Mouse (Mus musculus) megakaryocyte, embryonic 14.5 days (primary cell): ENCODE data around the gene Ppil3. TPM values are rescaled to one million over a fixed set of nuclear protein-coding genes. Genes with fewer than 3 reads are reported as not detected.

Source experiments
- H3K27me3 ChIP-seq: replicated peaks from 2 replicates; pipeline ENCODE3; 2012; ENCODE audit warnings: inconsistent platforms
- H3K36me3 ChIP-seq: replicated peaks from 2 replicates; pipeline ENCODE3; 2012; ENCODE audit warnings: low read length, inconsistent platforms, mixed read lengths
- H3K4me1 ChIP-seq: 2 replicates; pipeline ENCODE4 v1.6.1; 2012; ENCODE audit warnings: inconsistent platforms
- H3K4me3 ChIP-seq: replicated peaks from 2 replicates; pipeline ENCODE3; 2012; ENCODE audit warnings: moderate library complexity, mild to moderate bottlenecking, inconsistent platforms
- H3K9me3 ChIP-seq: 2 replicates; pipeline ENCODE4 v1.6.1; 2012; ENCODE audit warnings: inconsistent platforms
- FLI1 ChIP-seq: IDR thresholded peaks from 2 replicates; pipeline ENCODE4 v1.6.1; 2012; ENCODE audit warnings: low read length, inconsistent platforms, mixed read lengths
- GATA1 ChIP-seq: IDR thresholded peaks from 3 replicates; pipeline ENCODE4 v1.6.1; 2012; ENCODE audit warnings: mixed read lengths, low read length, inconsistent platforms, borderline replicate concordance
- polyA plus RNA-seq: library from polyadenylated mRNA; stranded (reverse); fragments of >175 nt; gene quantifications from 2 replicates; pipeline ENCODE4 v1.2.3, GENCODE M21; 2012; ENCODE audit warnings: low replicate concordance; ENCODE audit not compliant: insufficient read depth

Ppil3 gene
- 1.5 and 17.3 TPM in 2 replicates for polyA plus RNA-seq

DNA sequence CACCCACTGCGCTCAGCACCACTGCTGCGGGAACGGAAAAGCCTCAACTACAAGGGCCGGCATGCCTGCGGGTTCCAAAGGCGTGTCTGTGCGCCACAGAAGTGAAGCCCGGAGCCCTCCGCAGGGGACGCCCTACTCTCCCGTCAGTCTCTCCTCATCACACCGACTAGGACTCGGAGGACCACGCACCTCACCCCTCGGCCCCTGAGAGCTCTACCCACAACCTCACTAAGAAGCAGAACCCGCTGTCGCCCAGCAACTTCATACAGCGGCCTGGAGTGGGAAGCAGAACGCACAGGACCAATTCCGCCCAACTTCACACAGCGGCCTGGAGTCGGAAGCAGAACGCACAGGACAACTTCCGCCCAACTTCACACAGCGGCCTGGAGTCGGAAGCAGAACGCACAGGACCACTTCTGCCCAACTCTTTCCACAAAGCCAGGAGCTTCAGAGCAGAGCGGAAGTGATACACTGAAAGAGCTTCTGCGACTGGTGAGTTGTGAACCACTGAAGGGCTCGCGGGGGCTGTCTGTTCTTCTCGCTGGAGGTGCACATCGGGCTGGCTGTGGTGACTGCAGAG lies at the start of gene Ppil3, which contains the start of gene Nif3l1:
TSS of gene Ppil3 (minus strand) at position 344 of the 580 bp plus-strand sequence.
TSS of gene Nif3l1 (plus strand) at position 9 of the 580 bp plus-strand sequence.
- no peak for TF ChIP-seq GATA1
- TF ChIP-seq FLI1 = no peak
- Histone ChIP-seq H3K4me1 (peaks cover 78% of the 10 kb centered on the region), H3K9me3 (no peaks in the 10 kb centered on the region), H3K36me3 (peaks cover 65% of the 10 kb centered on the region), H3K4me3 (peak within 1 kb of the TSS; percentile 97), H3K27me3 (no peaks in the 10 kb centered on the region)

DNA sequence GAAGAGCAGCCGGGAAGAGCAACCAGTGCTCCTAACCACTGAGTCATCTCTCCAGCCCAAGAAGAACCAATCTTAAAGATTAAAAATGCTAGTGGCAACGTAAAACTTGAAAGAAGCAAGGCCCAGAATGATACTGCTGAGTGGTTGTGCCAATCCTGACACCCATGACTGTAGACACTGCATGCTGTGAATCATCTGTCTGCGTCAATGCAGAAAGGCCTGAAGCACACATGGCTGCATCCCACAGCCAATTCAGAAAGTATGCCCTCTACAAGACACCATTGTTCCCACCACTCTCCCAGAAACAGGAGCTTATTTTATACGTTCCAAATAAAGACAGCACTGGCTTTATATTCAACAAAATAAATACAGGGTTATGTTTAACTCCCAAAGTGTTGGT lies 37.4 kb upstream of the Ppil3 start:
- TF ChIP-seq FLI1 (no peak), GATA1 (no peak)
- Histone ChIP-seq H3K9me3 (no peaks in the 10 kb centered on the region), H3K36me3 (peaks cover 87% of the 10 kb centered on the region), H3K4me3 (no peak overlapping the region), H3K4me1 (peaks cover 2% of the 10 kb centered on the region; the same call in 1 of the 2 replicates), H3K27me3 (no peaks in the 10 kb centered on the region)

DNA sequence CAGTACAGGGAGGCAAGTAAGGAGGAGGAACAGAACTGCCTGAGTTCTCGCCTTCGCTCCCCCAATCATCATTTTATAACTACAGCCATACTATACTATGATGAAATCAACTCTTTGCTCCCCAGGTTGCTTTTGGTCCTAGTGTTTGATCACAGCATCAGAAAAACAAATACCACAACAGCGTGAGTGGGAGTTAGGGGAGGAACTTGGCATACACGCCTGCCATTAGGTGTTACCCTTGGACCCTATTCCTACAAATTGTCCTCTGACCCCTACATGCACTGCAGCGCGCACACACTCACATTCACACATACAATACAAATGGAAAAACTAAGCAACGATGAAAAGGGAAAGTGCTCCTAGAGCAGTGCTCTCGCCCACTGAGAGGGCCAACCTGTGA lies 30.4 kb upstream of the Ppil3 start:
- H3K36me3 ChIP-seq = peaks cover 84% of the 10 kb centered on the region
- H3K4me3 ChIP-seq = no peak overlapping the region
- no peaks in the 10 kb centered on the region for H3K9me3 ChIP-seq
- H3K27me3 ChIP-seq = no peaks in the 10 kb centered on the region
- no peak for TF ChIP-seq FLI1
- TF ChIP-seq GATA1 = no peak
- no peaks in the 10 kb centered on the region for H3K4me1 ChIP-seq

DNA sequence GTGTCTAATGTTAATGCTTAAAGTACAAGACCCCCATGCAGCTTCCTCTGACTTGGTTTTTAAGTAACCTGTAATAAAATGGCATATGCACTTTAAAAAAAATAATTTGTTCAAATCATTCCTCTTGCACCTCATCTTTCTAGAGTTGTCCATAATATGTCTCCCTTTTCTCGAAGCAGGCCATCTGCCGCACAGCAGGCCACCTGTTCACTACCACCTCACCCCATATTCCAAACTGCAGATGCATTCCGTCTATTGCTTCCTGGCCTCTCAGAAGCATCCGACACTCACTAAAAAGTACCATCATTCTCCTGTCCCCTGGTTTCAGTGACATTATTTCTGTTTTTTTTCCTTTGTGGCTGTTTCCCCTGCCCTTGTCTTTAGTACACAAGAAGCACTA lies 20.3 kb upstream of the Ppil3 start:
- H3K9me3 ChIP-seq = no peaks in the 10 kb centered on the region
- peaks cover 83% of the 10 kb centered on the region for H3K36me3 ChIP-seq
- H3K4me1 ChIP-seq = peaks cover 6% of the 10 kb centered on the region
- TF ChIP-seq FLI1 (no peak), GATA1 (no peak)
- no peak overlapping the region for H3K4me3 ChIP-seq
- H3K27me3 ChIP-seq = no peaks in the 10 kb centered on the region

DNA sequence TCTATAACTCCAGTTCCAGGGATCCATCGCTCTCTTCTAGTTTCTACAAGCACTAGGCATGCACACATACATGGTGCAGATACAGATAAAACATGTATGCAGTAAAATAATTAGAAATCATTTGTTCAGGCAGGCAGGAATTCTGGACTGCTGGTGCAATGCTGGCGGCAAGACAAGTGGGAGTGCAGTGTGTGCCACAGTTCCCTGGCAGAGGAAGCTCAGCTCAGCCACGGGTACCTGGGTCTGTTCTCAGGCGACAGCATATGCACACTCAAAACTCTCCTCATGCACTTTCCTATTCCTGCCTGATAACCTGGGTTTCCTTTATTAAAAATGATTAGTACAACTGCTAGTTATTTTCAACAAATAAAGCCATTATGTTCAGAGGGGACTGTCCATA lies 19.8 kb upstream of the Ppil3 start:
- TF ChIP-seq FLI1 (no peak), GATA1 (no peak)
- no peaks in the 10 kb centered on the region for H3K27me3 ChIP-seq
- no peak overlapping the region for H3K4me3 ChIP-seq
- H3K9me3 ChIP-seq = no peaks in the 10 kb centered on the region
- H3K36me3 ChIP-seq = peaks cover 85% of the 10 kb centered on the region
- H3K4me1 ChIP-seq = peaks cover 8% of the 10 kb centered on the region

DNA sequence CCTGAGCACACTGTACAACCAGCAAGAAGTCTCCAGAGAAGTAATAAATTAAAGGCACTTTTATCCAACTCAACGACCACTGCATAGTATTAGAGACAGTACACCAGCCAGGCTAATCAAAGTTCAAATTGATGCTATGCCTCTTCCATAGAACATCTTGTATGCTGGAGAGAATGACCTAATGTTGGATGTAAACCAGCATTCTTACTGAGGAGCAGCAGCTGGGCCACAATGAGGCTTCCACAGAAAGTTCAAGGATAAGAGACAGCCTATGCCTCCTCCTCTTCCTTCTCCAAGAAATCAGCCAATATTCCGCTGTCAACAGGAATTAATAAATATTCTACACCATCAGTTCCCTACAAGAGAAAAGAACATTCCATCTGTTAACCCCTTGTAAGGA lies 18.6 kb upstream of the Ppil3 start:
- Histone ChIP-seq H3K4me1 (peaks cover 8% of the 10 kb centered on the region), H3K27me3 (no peaks in the 10 kb centered on the region), H3K4me3 (no peak overlapping the region), H3K36me3 (peaks cover 82% of the 10 kb centered on the region), H3K9me3 (no peaks in the 10 kb centered on the region)
- TF ChIP-seq GATA1 (no peak), FLI1 (no peak)

DNA sequence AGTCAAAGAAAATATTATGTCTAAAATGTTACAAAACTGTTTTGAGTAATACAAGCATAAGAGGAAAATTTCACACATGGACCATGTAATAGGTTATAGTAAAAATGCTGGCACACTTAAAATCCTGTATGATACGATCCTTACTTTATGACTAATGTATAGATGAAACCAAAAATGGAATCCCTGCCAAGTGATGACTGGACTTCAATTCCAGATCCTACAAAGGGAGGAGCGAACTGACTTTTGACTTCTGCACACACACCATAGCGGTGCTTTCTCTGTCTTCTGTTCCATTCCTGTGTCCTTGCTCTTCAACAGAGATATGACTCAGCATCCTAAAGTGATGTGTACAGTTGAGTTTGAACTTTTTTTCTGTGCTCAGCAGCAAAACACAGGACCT lies 15.3 kb upstream of the Ppil3 start:
- Histone ChIP-seq H3K9me3 (no peaks in the 10 kb centered on the region), H3K4me3 (no peak overlapping the region), H3K4me1 (peaks cover 38% of the 10 kb centered on the region), H3K36me3 (peaks cover 93% of the 10 kb centered on the region), H3K27me3 (no peaks in the 10 kb centered on the region)
- no peak for TF ChIP-seq FLI1
- TF ChIP-seq GATA1 = no peak

DNA sequence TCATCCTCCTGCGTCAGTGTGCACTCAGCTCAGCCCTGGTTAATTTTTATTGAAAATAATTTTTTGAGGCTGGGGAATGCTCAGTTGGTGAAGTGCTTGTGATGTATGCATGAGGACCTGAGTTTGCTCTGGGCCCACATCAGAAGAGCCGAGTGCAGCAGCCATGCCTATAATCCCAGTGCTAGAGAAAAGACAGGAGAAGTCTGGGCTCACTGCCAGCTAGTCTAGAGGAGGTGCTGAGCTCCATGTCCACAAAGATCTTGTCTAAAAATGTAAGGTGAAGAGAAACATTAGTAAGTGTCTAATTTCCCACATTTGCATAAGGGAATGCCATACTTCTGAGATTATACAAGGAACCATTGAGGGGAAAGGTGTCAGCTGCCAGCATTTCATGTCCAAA lies 13.6 kb upstream of the Ppil3 start:
- Histone ChIP-seq H3K4me3 (no peak overlapping the region), H3K36me3 (peaks cover 93% of the 10 kb centered on the region), H3K27me3 (no peaks in the 10 kb centered on the region), H3K4me1 (peaks cover 53% of the 10 kb centered on the region), H3K9me3 (no peaks in the 10 kb centered on the region)
- TF ChIP-seq FLI1 = no peak
- no peak for TF ChIP-seq GATA1

DNA sequence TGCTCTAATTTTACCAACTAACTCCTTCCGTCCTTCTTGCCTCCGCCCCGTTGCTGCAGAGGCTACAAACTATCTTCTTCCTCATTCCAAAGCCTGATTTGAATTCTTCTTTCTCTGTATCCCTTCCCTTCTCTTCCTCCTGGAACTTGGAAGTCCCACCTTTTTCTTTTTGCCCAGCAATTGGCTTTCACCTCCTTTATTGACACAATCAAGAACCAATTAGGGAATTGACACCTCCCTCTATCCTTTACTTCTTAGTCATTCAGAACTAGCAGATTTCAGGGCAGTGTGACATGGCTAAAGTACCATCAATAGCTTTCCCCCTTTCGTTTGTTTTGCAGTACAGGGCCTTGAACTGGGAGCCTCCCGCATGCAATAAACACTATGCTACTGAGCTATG lies 12.9 kb upstream of the Ppil3 start:
- Histone ChIP-seq H3K36me3 (peaks cover 93% of the 10 kb centered on the region), H3K27me3 (no peaks in the 10 kb centered on the region), H3K9me3 (peaks cover 4% of the 10 kb centered on the region; the same call in 1 of the 2 replicates), H3K4me1 (peaks cover 53% of the 10 kb centered on the region), H3K4me3 (no peak overlapping the region)
- TF ChIP-seq FLI1 (no peak), GATA1 (no peak)

DNA sequence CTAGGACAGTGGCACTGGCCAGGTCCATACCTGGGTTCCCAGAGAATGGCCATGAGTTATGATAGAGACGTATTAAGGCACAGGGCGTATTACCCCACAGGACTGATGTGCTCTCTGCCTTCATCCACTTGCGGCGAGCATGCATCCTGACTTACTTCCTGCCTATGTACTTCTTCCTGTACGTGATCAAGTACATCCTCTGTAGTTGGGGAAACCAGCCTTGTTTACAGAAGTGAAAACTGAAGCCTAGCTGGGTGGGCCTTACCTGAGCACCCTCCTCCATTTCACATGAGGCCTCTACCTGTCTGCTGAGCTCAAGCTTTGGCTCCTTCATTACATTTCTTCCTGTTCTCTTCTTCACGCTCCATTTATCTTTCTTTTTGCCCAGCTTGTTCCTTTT lies 9.0 kb upstream of the Ppil3 start:
- Histone ChIP-seq H3K4me3 (peak overlapping the region; percentile 24), H3K36me3 (peaks cover 90% of the 10 kb centered on the region), H3K4me1 (peaks cover 68% of the 10 kb centered on the region), H3K9me3 (peaks cover 4% of the 10 kb centered on the region; the same call in 1 of the 2 replicates), H3K27me3 (no peaks in the 10 kb centered on the region)
- TF ChIP-seq FLI1 (no peak), GATA1 (no peak)
